8 mouse cellular contexts compared by ENCODE assay signal in genomic region chr3:105799375-105799774, GRCm38 (mm10). TPM values are rescaled to one million over a fixed set of nuclear protein-coding genes. Genes with fewer than 3 reads are reported as not detected.
DNase-seq lines count a peak whose midpoint lies in the region; ATAC-seq and TF ChIP-seq lines count a peak whose summit lies in the region.

No protein-coding gene starts in this region.

- 72% methylated on average over 4 of the region's 4 CpGs for WGBS in neural tube, embryonic 11.5 days
- WGBS in liver, embryonic 11.5 days, result 43% methylated on average over 4 of the region's 4 CpGs
- whole genome bisulfite sequencing in stomach, embryonic 15.5 days, result 61% methylated on average over 4 of the region's 4 CpGs

- no peak for ATAC-seq in neural tube, embryonic 11.5 days (ENCODE audit: insufficient read depth, low FRiP score, low TSS enrichment)
- no peak for ATAC-seq in liver, embryonic 11.5 days (replicated peaks; ENCODE audit: low FRiP score)
- ATAC-seq in stomach, embryonic 15.5 days (ENCODE audit: insufficient read depth, low FRiP score, low read depth), result no peak
- ATAC-seq in megakaryocyte progenitor cell, adult 5-6 weeks (replicated peaks; ENCODE audit: poor library complexity), result no peak
- ATAC-seq in megakaryocyte-erythroid progenitor cell, adult 5-6 weeks (replicated peaks; ENCODE audit: low FRiP score, low TSS enrichment, poor library complexity, severe bottlenecking), result no peak

- peak overlapping the region; percentile 81; the same call in 1 of the 2 replicates for H3K4me2 ChIP-seq in neural tube, embryonic 11.5 days (ENCODE audit: low read depth)
- peak overlapping the region; percentile 88 for H3K4me2 ChIP-seq in liver, embryonic 11.5 days
- H3K4me2 ChIP-seq in stomach, embryonic 15.5 days, result peak overlapping the region; percentile 58

- H3K4me3 ChIP-seq in gastrocnemius, adult 2 months, result peak overlapping the region; percentile 90
- H3K4me3 ChIP-seq in neural tube, embryonic 11.5 days (ENCODE audit: low read depth, low read length), result no peak overlapping the region
- H3K4me3 ChIP-seq in liver, embryonic 11.5 days (ENCODE audit: low read depth, low read length), result peak overlapping the region; percentile 95
- peak overlapping the region; percentile 80 for H3K4me3 ChIP-seq in stomach, embryonic 15.5 days (replicated peaks)

- DNase-seq in gastrocnemius, adult 2 months, result no peak
- no peak for DNase-seq in gastrocnemius, postnatal 36 days
- DNase-seq in neural tube, embryonic 11.5 days (ENCODE audit: low spot score), result no peak
- no peak for DNase-seq in neural tube, embryonic 10.5 days (ENCODE audit: extremely low spot score, low spot score)
- DNase-seq in liver, embryonic 11.5 days (ENCODE audit: low spot score), result no peak

- peaks cover 12% of the 10 kb centered on the region for H3K4me1 ChIP-seq in neural tube, embryonic 11.5 days (ENCODE audit: control insufficient read depth, insufficient read depth, low read length)
- peaks cover 44% of the 10 kb centered on the region for H3K4me1 ChIP-seq in liver, embryonic 11.5 days (replicated peaks; ENCODE audit: control insufficient read depth, insufficient read depth, low read length)
- H3K4me1 ChIP-seq in stomach, embryonic 15.5 days, result peaks cover 14% of the 10 kb centered on the region; the same call in 1 of the 2 replicates

- H3K27ac ChIP-seq in gastrocnemius, adult 2 months, result peak overlapping the region; percentile 95
- no peak overlapping the region for H3K27ac ChIP-seq in neural tube, embryonic 11.5 days (ENCODE audit: low read depth, low read length)
- H3K27ac ChIP-seq in liver, embryonic 11.5 days (ENCODE audit: low read depth, low read length), result no peak overlapping the region
- H3K27ac ChIP-seq in stomach, embryonic 15.5 days, result no peak overlapping the region

- no peak overlapping the region for H3K9ac ChIP-seq in neural tube, embryonic 11.5 days (ENCODE audit: low read length)
- peak overlapping the region; percentile 37; the same call in 1 of the 2 replicates for H3K9ac ChIP-seq in liver, embryonic 11.5 days (ENCODE audit: low read depth, low read length)
- H3K9ac ChIP-seq in stomach, embryonic 15.5 days, result no peak overlapping the region

- intact Hi-C loops in gastrocnemius, adult 2 months (cut with DNase I), result no loop called here
- intact Hi-C loops in gastrocnemius, postnatal 36 days (cut with DNase I), result no loop called here

- no peaks in the 10 kb centered on the region for H3K36me3 ChIP-seq in neural tube, embryonic 11.5 days (ENCODE audit: control insufficient read depth, insufficient read depth, low read length)
- H3K36me3 ChIP-seq in liver, embryonic 11.5 days (ENCODE audit: control insufficient read depth, insufficient read depth, low read length), result no peaks in the 10 kb centered on the region
- no peaks in the 10 kb centered on the region for H3K36me3 ChIP-seq in stomach, embryonic 15.5 days

- no peak for TF ChIP-seq CTCF in gastrocnemius, adult 2 months (IDR thresholded peaks at IDR 0.05)

- H3K9me3 ChIP-seq in neural tube, embryonic 11.5 days (ENCODE audit: control insufficient read depth, low read length), result no peaks in the 10 kb centered on the region
- no peaks in the 10 kb centered on the region for H3K9me3 ChIP-seq in liver, embryonic 11.5 days (ENCODE audit: control insufficient read depth, low read length)
- H3K9me3 ChIP-seq in stomach, embryonic 15.5 days, result no peaks in the 10 kb centered on the region

- H3K27me3 ChIP-seq in neural tube, embryonic 11.5 days (ENCODE audit: control insufficient read depth, insufficient read depth, low read length), result no peaks in the 10 kb centered on the region
- no peaks in the 10 kb centered on the region for H3K27me3 ChIP-seq in liver, embryonic 11.5 days (replicated peaks; ENCODE audit: control insufficient read depth, insufficient read depth, low read length)
- no peaks in the 10 kb centered on the region for H3K27me3 ChIP-seq in stomach, embryonic 15.5 days (replicated peaks)

RNA-seq across cellular contexts. Expression of gene Rap1a, which starts 1.8 kb away (rescaled TPM):
- 100 to 1,000 TPM in 1 of 2 experiments, 10 to 100 TPM in 1; 86.7 to 101 TPM for total RNA-seq in gastrocnemius, adult 2 months (2021)
- total RNA-seq in gastrocnemius, postnatal 36 days (2021), result 10 to 100 TPM; 81.0 to 87.5 TPM
- 68.1 and 75.9 TPM in 2 replicates for polyA plus RNA-seq in neural tube, embryonic 11.5 days (2014; fragmentation: Nextera tagmentation; extraction: Ambion mirVana)
- polyA plus RNA-seq in liver, embryonic 11.5 days (2014; fragmentation: Nextera tagmentation; extraction: Ambion mirVana), result 114 and 121 TPM in 2 replicates
- polyA plus RNA-seq in stomach, embryonic 15.5 days (2015; fragmentation: Nextera tagmentation; extraction: Ambion mirVana), result 141 and 146 TPM in 2 replicates
- total RNA-seq in megakaryocyte progenitor cell, adult 5-6 weeks (2015), result 151 and 181 TPM in 2 replicates
- 128 and 136 TPM in 2 replicates for total RNA-seq in megakaryocyte progenitor cell, adult 5-6 weeks (2017)
- total RNA-seq in megakaryocyte-erythroid progenitor cell, adult 5-6 weeks (2014; fragmentation: Nextera tagmentation), result 70.6 and 73.8 TPM in 2 replicates
- total RNA-seq in megakaryocyte-erythroid progenitor cell, adult 5-6 weeks (2017), result 91.7 and 119 TPM in 2 replicates
